Mouse (Mus musculus): ENCODE measurements around the gene H2afb3. TPM values are rescaled to one million over a fixed set of nuclear protein-coding genes. Genes with fewer than 3 reads are reported as not detected.

The H2afb3 gene
- polyA plus RNA-seq, 1 experiment from 2014 or later, result not detected

Other genes starting within 250 kb of the H2afb3 start
- 5.2 and 6.5 TPM in 2 replicates for gene Pcdh11x, start 22.8 kb downstream of the H2afb3 start, polyA plus RNA-seq (2016; fragmentation: Nextera tagmentation; extraction: Ambion mirVana)